Mouse (Mus musculus): ENCODE measurements around the gene Enah.

Gene Enah

GRCm38 (mm10) chr1:181873086-181873920 lies 146.5 kb downstream of the Enah start:
- no peak for DNase-seq (ENCODE audit: low spot score in 2 of 2)

- DNase-seq (ENCODE audit: low spot score in 2 of 2), result no peak
Observed at GRCm38 (mm10) chr1:181872639-181873038, 147.2 kb downstream of the Enah start.

GRCm38 (mm10) chr1:181866429-181867280 lies 153.1 kb downstream of the Enah start:
- DNase-seq (ENCODE audit: low spot score in 2 of 2), result peak in 1 of 2 experiments; percentile 22

GRCm38 (mm10) chr1:181865863-181866216 lies 153.9 kb downstream of the Enah start:
- DNase-seq (ENCODE audit: low spot score in 2 of 2), result peak in 1 of 2 experiments; percentile 36

- DNase-seq (ENCODE audit: low spot score in 2 of 2), result no peak
Observed at GRCm38 (mm10) chr1:181864971-181865862, 154.6 kb downstream of the Enah start.

GRCm38 (mm10) chr1:181863431-181863830 lies 156.4 kb downstream of the Enah start:
- DNase-seq (ENCODE audit: low spot score in 2 of 2), result no peak

GRCm38 (mm10) chr1:181862676-181863374 lies 157.0 kb downstream of the Enah start:
- DNase-seq (ENCODE audit: low spot score in 2 of 2), result no peak

- DNase-seq (ENCODE audit: low spot score in 2 of 2), result no peak
Observed at GRCm38 (mm10) chr1:181861181-181861902, 158.4 kb downstream of the Enah start.

- DNase-seq (ENCODE audit: low spot score in 2 of 2), result peak; percentile 62 to 71
Observed at GRCm38 (mm10) chr1:181860659-181861058, 159.1 kb downstream of the Enah start.

GRCm38 (mm10) chr1:181856329-181856728 lies 163.5 kb downstream of the Enah start:
- no peak for DNase-seq (ENCODE audit: low spot score in 2 of 2)

- no peak for DNase-seq (ENCODE audit: low spot score in 2 of 2)
Observed at GRCm38 (mm10) chr1:181854829-181855228, 165.0 kb downstream of the Enah start.

- DNase-seq (ENCODE audit: low spot score in 2 of 2), result no peak
Observed at GRCm38 (mm10) chr1:181853081-181853736, 166.6 kb downstream of the Enah start.

- DNase-seq (ENCODE audit: low spot score in 2 of 2), result no peak
Observed at GRCm38 (mm10) chr1:181852466-181852865, 167.3 kb downstream of the Enah start.

- peak in 1 of 2 experiments; percentile 33 for DNase-seq (ENCODE audit: low spot score in 2 of 2)
Observed at GRCm38 (mm10) chr1:181851521-181852310, 168.1 kb downstream of the Enah start.

- DNase-seq (ENCODE audit: low spot score in 2 of 2), result no peak
Observed at GRCm38 (mm10) chr1:181850441-181850840, 169.3 kb downstream of the Enah start.

- no peak for DNase-seq (ENCODE audit: low spot score in 2 of 2)
Observed at GRCm38 (mm10) chr1:181848210-181848609, 171.6 kb downstream of the Enah start.

- no peak for DNase-seq (ENCODE audit: low spot score in 2 of 2)
Observed at GRCm38 (mm10) chr1:181847396-181847795, 172.4 kb downstream of the Enah start.
